Mouse (Mus musculus) testis, adult 2 months (tissue): ENCODE results near the gene Blm.

ENCODE experiments used
- CTCF ChIP-seq: fragments of 200-500 bp; IDR thresholded peaks from 2 replicates; pipeline ENCODE4 v1.5.1; 2012; ENCODE audit warnings: low read depth, mild to moderate bottlenecking, inconsistent platforms, low read length, moderate library complexity; ENCODE audit not compliant: control insufficient read depth, insufficient read depth, insufficient replicate concordance
- POLR2A ChIP-seq: fragments of 200-500 bp; IDR thresholded peaks from 2 replicates; pipeline ENCODE4 v1.6.1; 2012; ENCODE audit warnings: low read depth, mild to moderate bottlenecking, inconsistent platforms, low read length, moderate library complexity; ENCODE audit not compliant: control insufficient read depth

DNA sequence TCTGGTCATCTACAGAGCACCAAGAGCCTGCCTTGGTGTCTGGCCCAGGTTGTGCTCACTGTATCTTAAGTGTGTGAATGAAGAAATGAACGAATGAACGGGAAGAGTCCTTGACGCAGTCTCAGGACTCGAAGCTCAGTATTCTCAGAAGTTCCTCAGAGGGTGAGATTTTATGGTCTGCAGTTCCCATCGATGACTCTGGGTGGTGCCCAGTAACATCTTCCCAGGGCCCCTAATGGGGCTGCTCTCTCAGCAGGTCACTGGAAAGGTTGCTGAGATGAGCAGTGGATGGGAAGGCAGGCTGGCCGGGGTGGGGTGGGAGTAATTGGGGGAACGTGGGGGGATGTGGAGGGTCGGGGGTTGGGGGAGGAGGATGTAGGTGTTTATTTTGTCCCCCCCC is 23.2 kb upstream of the Blm start:
- TF ChIP-seq CTCF (no peak; the same call in 1 of the 2 replicates), POLR2A (no peak)
